Mouse (Mus musculus) CD8-positive naive resting alpha-beta T cell, adult 57 days (primary cell): ENCODE measurements around the gene Dyrk3. TPM values are rescaled to one million over a fixed set of nuclear protein-coding genes. Genes with fewer than 3 reads are reported as not detected.

Experiments used
- total RNA-seq: library from RNA; stranded (reverse); gene quantifications from one replicate; pipeline ENCODE4 v1.2.4, GENCODE M21; 2023

Dyrk3 gene
- 1.8 TPM for total RNA-seq

GRCm38 (mm10) chr1:131138191-131139016 is at the start of gene Dyrk3:
Gene Dyrk3 (minus strand): TSS chr1:131138340.

DNA sequence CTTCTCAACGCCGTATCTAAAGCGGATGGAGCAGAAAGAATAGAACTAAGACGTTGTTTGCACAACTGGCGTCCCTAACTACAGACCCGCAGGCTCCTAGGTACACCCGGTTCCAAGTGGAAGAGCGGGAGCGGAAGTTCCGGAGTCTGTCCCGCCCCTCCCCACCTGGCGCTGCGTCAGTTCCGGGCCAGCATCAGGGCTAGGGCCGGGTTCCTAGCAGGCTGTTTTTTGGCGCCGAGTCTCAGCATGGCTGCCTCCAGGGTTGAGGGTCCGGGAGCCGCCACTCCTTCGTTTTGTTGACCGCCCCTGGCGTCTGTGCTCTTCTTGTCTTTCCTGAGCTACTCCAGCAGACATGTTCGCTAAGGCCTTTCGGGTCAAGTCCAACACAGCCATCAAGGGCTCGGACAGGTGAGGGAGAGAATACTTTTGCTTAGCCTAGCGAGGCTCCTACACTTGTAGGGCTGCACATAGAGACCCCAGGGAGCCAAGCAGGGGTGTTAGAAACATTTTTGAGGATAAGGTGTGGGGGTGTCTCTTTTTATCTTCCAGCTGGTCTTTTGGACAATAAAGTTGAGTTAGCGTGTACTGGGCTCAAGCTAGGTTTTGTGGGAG is 15.0 kb upstream of the Dyrk3 start, which contains the start of gene Eif2d:
TSS of gene Eif2d (plus strand) at position 164 of the 612 bp plus-strand sequence.

DNA sequence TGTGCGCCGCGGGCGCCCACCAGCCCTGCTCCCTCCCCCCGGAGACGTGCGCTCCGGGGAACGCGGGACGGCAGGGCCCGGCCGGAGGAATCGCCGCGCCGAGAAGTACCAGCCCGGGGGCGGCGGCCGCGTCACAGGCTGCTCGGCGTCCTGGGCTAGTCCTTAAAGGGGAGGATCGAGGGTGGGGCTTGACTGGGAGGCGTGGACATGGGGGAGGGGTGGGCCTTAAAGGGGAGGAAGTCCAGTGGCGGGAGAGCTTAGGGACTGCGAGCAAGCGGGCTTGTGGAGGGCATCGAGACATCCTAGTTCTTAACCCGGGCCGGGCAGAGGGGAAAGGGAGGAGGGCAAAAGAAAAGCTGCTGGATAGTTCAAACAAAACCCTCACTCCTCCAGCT is 40.4 kb downstream of the Dyrk3 start, which contains the start of gene Mapkapk2:
TSS of gene Mapkapk2 (minus strand) at position 127 of the 395 bp plus-strand sequence.

Other genes starting within 250 kb of the Dyrk3 start
- gene Il20, start 226.9 kb downstream of the Dyrk3 start, total RNA-seq: not detected
- not detected for gene Il19, start 198.2 kb downstream of the Dyrk3 start, total RNA-seq
- 0.40 TPM for gene Il10, start 118.5 kb downstream of the Dyrk3 start, total RNA-seq
- 48.2 TPM for gene Mapkapk2, start 40.5 kb downstream of the Dyrk3 start, total RNA-seq
- gene Eif2d, start 14.8 kb upstream of the Dyrk3 start, total RNA-seq: 27.1 TPM
- 182 TPM for gene Rassf5, start 106.9 kb upstream of the Dyrk3 start, total RNA-seq
- 261 TPM for gene Ikbke, start 141.3 kb upstream of the Dyrk3 start, total RNA-seq